Mouse (Mus musculus): Measurements from ENCODE around the gene Cpne1. TPM values are rescaled to one million over a fixed set of nuclear protein-coding genes. Genes with fewer than 3 reads are reported as not detected.

The Cpne1 gene
- polyA plus RNA-seq, 1 experiment from 2014 or later, result 31.9 TPM

GRCm38 (mm10) chr2:156077461-156077860 lies 34.3 kb downstream of the Cpne1 start:
- H3K4me2 ChIP-seq (replicated peaks), result no peak overlapping the region
- no peaks in the 10 kb centered on the region for H3K4me1 ChIP-seq
- no peak for ATAC-seq (replicated peaks)
- H3K36me3 ChIP-seq, result peaks cover 64% of the 10 kb centered on the region
- H3K27ac ChIP-seq (replicated peaks), result no peak overlapping the region
- no peak overlapping the region for H3K9ac ChIP-seq (replicated peaks)
- H3K9me3 ChIP-seq, result no peaks in the 10 kb centered on the region
- no peaks in the 10 kb centered on the region for H3K27me3 ChIP-seq
- H3K4me3 ChIP-seq, result no peak overlapping the region
- 90% methylated on average over 7 of the region's 7 CpGs for WGBS

- no peak overlapping the region for H3K4me3 ChIP-seq
- H3K36me3 ChIP-seq, result peaks cover 95% of the 10 kb centered on the region
- no peaks in the 10 kb centered on the region for H3K27me3 ChIP-seq
- ATAC-seq (replicated peaks), result no peak
- no peak overlapping the region for H3K27ac ChIP-seq (replicated peaks)
- no peaks in the 10 kb centered on the region for H3K4me1 ChIP-seq
- 96% methylated on average over 15 of the region's 15 CpGs for WGBS
- H3K4me2 ChIP-seq (replicated peaks), result no peak overlapping the region
- no peaks in the 10 kb centered on the region for H3K9me3 ChIP-seq
- H3K9ac ChIP-seq (replicated peaks), result no peak overlapping the region
These were observed 38.0 kb downstream of the Cpne1 start for GRCm38 (mm10) chr2:156073725-156074124.

- Histone ChIP-seq H3K4me3 (no peak overlapping the region), H3K9me3 (no peaks in the 10 kb centered on the region), H3K36me3 (peaks cover 70% of the 10 kb centered on the region), H3K9ac (replicated peaks) (no peak overlapping the region), H3K27ac (replicated peaks) (no peak overlapping the region), H3K4me2 (replicated peaks) (no peak overlapping the region), H3K27me3 (no peaks in the 10 kb centered on the region), H3K4me1 (peaks cover 4% of the 10 kb centered on the region)
- ATAC-seq (replicated peaks), result no peak
- 93% methylated on average over 10 of the region's 10 CpGs for WGBS
These were observed 40.5 kb downstream of the Cpne1 start for GRCm38 (mm10) chr2:156071236-156071635.

GRCm38 (mm10) chr2:156067916-156068315 lies 43.8 kb downstream of the Cpne1 start:
- no peak for ATAC-seq (replicated peaks)
- no peak overlapping the region for H3K4me2 ChIP-seq (replicated peaks)
- H3K27ac ChIP-seq (replicated peaks), result no peak overlapping the region
- peaks cover 37% of the 10 kb centered on the region for H3K36me3 ChIP-seq
- H3K27me3 ChIP-seq, result no peaks in the 10 kb centered on the region
- no peak overlapping the region for H3K4me3 ChIP-seq
- H3K4me1 ChIP-seq, result peaks cover 11% of the 10 kb centered on the region
- H3K9me3 ChIP-seq, result no peaks in the 10 kb centered on the region
- WGBS, result 90% methylated on average over 10 of the region's 10 CpGs
- no peak overlapping the region for H3K9ac ChIP-seq (replicated peaks)

- peak overlapping the region; percentile 76 for H3K4me3 ChIP-seq
- ATAC-seq (replicated peaks), result no peak
These were observed 45.6 kb downstream of the Cpne1 start for GRCm38 (mm10) chr2:156066126-156066525.

GRCm38 (mm10) chr2:156065099-156066041 lies 46.4 kb downstream of the Cpne1 start, which contains the start of gene Spag4:
Spag4 (plus strand) TSS chr2:156065175.
- ATAC-seq (replicated peaks), result peak; percentile 82

More at GRCm38 (mm10) chr2:156066126-156066525, 45.6 kb downstream of the Cpne1 start:
- H3K36me3 ChIP-seq, result peaks cover 22% of the 10 kb centered on the region
- 35% methylated on average over 10 of the region's 10 CpGs for WGBS
- H3K9me3 ChIP-seq, result no peaks in the 10 kb centered on the region
- H3K9ac ChIP-seq (replicated peaks), result peak overlapping the region; percentile 79; the same call in 1 of the 2 replicates
- no peaks in the 10 kb centered on the region for H3K27me3 ChIP-seq
- no peak overlapping the region for H3K27ac ChIP-seq (replicated peaks)
- H3K4me1 ChIP-seq, result peaks cover 11% of the 10 kb centered on the region
- peak overlapping the region; percentile 91 for H3K4me2 ChIP-seq (replicated peaks)

GRCm38 (mm10) chr2:156052816-156053215 lies 58.9 kb downstream of the Cpne1 start, which contains the start of gene Fer1l4:
Fer1l4 (minus strand) TSS chr2:156052947.
- Histone ChIP-seq H3K9ac (replicated peaks) (no peak within 1 kb of the TSS), H3K4me2 (replicated peaks) (no peak within 1 kb of the TSS), H3K4me1 (no peaks in the 10 kb centered on the region), H3K9me3 (no peaks in the 10 kb centered on the region), H3K27me3 (no peaks in the 10 kb centered on the region), H3K4me3 (no peak within 1 kb of the TSS), H3K27ac (replicated peaks) (no peak within 1 kb of the TSS), H3K36me3 (no peaks in the 10 kb centered on the region)
- ATAC-seq (replicated peaks), result no peak
- WGBS, result 89% methylated on average over 9 of the region's 9 CpGs

More at GRCm38 (mm10) chr2:156065099-156066041, 46.4 kb downstream of the Cpne1 start, which contains the start of gene Spag4:
- H3K4me2 ChIP-seq (replicated peaks), result peak within 1 kb of the TSS; percentile 91
- no peaks in the 10 kb centered on the region for H3K9me3 ChIP-seq
- H3K4me1 ChIP-seq, result peaks cover 11% of the 10 kb centered on the region
- peaks cover 14% of the 10 kb centered on the region for H3K36me3 ChIP-seq
- H3K27ac ChIP-seq (replicated peaks), result peak within 1 kb of the TSS; percentile 84
- H3K27me3 ChIP-seq, result no peaks in the 10 kb centered on the region
- H3K9ac ChIP-seq (replicated peaks), result peak within 1 kb of the TSS; percentile 79
- H3K4me3 ChIP-seq, result peak within 1 kb of the TSS; percentile 76
- under 1% methylated on average over 81 of the region's 81 CpGs for WGBS

GRCm38 (mm10) chr2:156047929-156048328 lies 63.8 kb downstream of the Cpne1 start:
- H3K9ac ChIP-seq (replicated peaks), result no peak overlapping the region
- H3K4me3 ChIP-seq, result no peak overlapping the region
- H3K4me2 ChIP-seq (replicated peaks), result no peak overlapping the region
- H3K27me3 ChIP-seq, result no peaks in the 10 kb centered on the region
- H3K27ac ChIP-seq (replicated peaks), result no peak overlapping the region
- no peaks in the 10 kb centered on the region for H3K36me3 ChIP-seq
- H3K9me3 ChIP-seq, result no peaks in the 10 kb centered on the region
- no peaks in the 10 kb centered on the region for H3K4me1 ChIP-seq
- ATAC-seq (replicated peaks), result no peak
- 9% methylated on average over 19 of the region's 19 CpGs for WGBS

- ATAC-seq (replicated peaks), result no peak
- H3K36me3 ChIP-seq, result no peaks in the 10 kb centered on the region
- no peaks in the 10 kb centered on the region for H3K4me1 ChIP-seq
- no peaks in the 10 kb centered on the region for H3K9me3 ChIP-seq
- H3K27me3 ChIP-seq, result no peaks in the 10 kb centered on the region
- WGBS, result 79% methylated on average over 8 of the region's 8 CpGs
- no peak overlapping the region for H3K4me3 ChIP-seq
- H3K27ac ChIP-seq (replicated peaks), result no peak overlapping the region
- H3K4me2 ChIP-seq (replicated peaks), result no peak overlapping the region
- H3K9ac ChIP-seq (replicated peaks), result no peak overlapping the region
These were observed 68.9 kb downstream of the Cpne1 start for GRCm38 (mm10) chr2:156042903-156043302.

GRCm38 (mm10) chr2:156039390-156039789 lies 72.4 kb downstream of the Cpne1 start:
- H3K4me3 ChIP-seq, result no peak overlapping the region
- H3K9ac ChIP-seq (replicated peaks), result no peak overlapping the region
- no peaks in the 10 kb centered on the region for H3K9me3 ChIP-seq
- ATAC-seq (replicated peaks), result no peak
- H3K27me3 ChIP-seq, result no peaks in the 10 kb centered on the region
- H3K36me3 ChIP-seq, result no peaks in the 10 kb centered on the region
- WGBS, result 98% methylated on average over 3 of the region's 3 CpGs
- no peaks in the 10 kb centered on the region for H3K4me1 ChIP-seq
- no peak overlapping the region for H3K27ac ChIP-seq (replicated peaks)
- no peak overlapping the region for H3K4me2 ChIP-seq (replicated peaks)

- no peak for ATAC-seq (replicated peaks)
- no peak overlapping the region for H3K4me2 ChIP-seq (replicated peaks)
- no peak overlapping the region for H3K9ac ChIP-seq (replicated peaks)
These were observed 86.3 kb downstream of the Cpne1 start for GRCm38 (mm10) chr2:156025482-156025881.

More at GRCm38 (mm10) chr2:156025482-156025881, 86.3 kb downstream of the Cpne1 start:
- H3K36me3 ChIP-seq, result no peaks in the 10 kb centered on the region; the same call in 1 of the 2 replicates
- H3K27ac ChIP-seq (replicated peaks), result no peak overlapping the region
- H3K4me3 ChIP-seq, result no peak overlapping the region
- H3K4me1 ChIP-seq, result no peaks in the 10 kb centered on the region
- no peaks in the 10 kb centered on the region for H3K9me3 ChIP-seq
- no peaks in the 10 kb centered on the region for H3K27me3 ChIP-seq
